In genomic region chr19:10096371-10096876, GRCm38 (mm10) we compare ENCODE assay signal across 22 mouse cellular contexts. TPM values are rescaled to one million over a fixed set of nuclear protein-coding genes. Genes with fewer than 3 reads are reported as not detected.
A peak's percentile ranks its signal among the peaks of the same experiment; 100 is the strongest.
DNase-seq lines count a peak whose midpoint lies in the region; ATAC-seq and TF ChIP-seq lines count a peak whose summit lies in the region.
"Had no signal": no experiment of that assay in that cellular context is flagged by ENCODE, and none has a peak within 500 bp of the region (broad histone marks: within the 10 kb centered on the region; RNA-seq: fewer than 3 reads in every experiment).

No protein-coding gene starts in this region.

- peak overlapping the region; percentile 74; the same call in 1 of the 2 replicates for H3K4me2 ChIP-seq in hindbrain, embryonic 15.5 days
- H3K4me2 ChIP-seq in hindbrain, embryonic 12.5 days (replicated peaks) = no peak overlapping the region
- peak overlapping the region; percentile 86 for H3K4me2 ChIP-seq in midbrain, embryonic 14.5 days (ENCODE audit: low read length)
- H3K4me2 ChIP-seq: liver, embryonic 13.5 days; lung, embryonic 15.5 days had no signal

- no peak overlapping the region for H3K9ac ChIP-seq in hindbrain, embryonic 15.5 days
- no peak overlapping the region; the same call in 1 of the 2 replicates for H3K9ac ChIP-seq in hindbrain, embryonic 12.5 days
- no peak overlapping the region; the same call in 1 of the 2 replicates for H3K9ac ChIP-seq in midbrain, embryonic 14.5 days (replicated peaks; ENCODE audit: low read length)
- H3K9ac ChIP-seq: liver, embryonic 13.5 days; lung, embryonic 15.5 days had no signal

- DNase-seq in adrenal gland, adult 2 months = peak; percentile 35
- no peak for DNase-seq in adrenal gland, postnatal 4 days (ENCODE audit: low spot score in 2 of 2)
- DNase-seq in G1E (ENCODE audit: low spot score) = no peak
- DNase-seq in midbrain, embryonic 14.5 days = no peak
- DNase-seq in layer of hippocampus, postnatal 25 days (ENCODE audit: extremely low spot score in 1 of 2, low spot score in 1 of 2) = no peak
- DNase-seq: adrenal gland, postnatal 14 days; cerebellum, adult 11 months; cerebellum, postnatal 25 days; embryo, embryonic 11 days; gastrocnemius, postnatal 25 days; kidney, adult 8-10 months; left cerebral cortex, postnatal 4 days; liver, embryonic 13.5 days; spleen, adult 18-20 months; thymus, postnatal 36 days had no signal

- WGBS in hindbrain, embryonic 15.5 days = 86% methylated on average over 2 of the region's 2 CpGs
- 95% methylated on average over 2 of the region's 2 CpGs for WGBS in hindbrain, embryonic 12.5 days
- 83% methylated on average over 2 of the region's 2 CpGs for WGBS in midbrain, embryonic 14.5 days

- no peaks in the 10 kb centered on the region for H3K27me3 ChIP-seq in hindbrain, embryonic 15.5 days
- H3K27me3 ChIP-seq in hindbrain, embryonic 12.5 days = no peaks in the 10 kb centered on the region
- no peaks in the 10 kb centered on the region for H3K27me3 ChIP-seq in G1E (ENCODE audit: insufficient read depth, low read length)
- no peaks in the 10 kb centered on the region for H3K27me3 ChIP-seq in midbrain, embryonic 14.5 days (ENCODE audit: control insufficient read depth, insufficient read depth, low read length)
- H3K27me3 ChIP-seq: liver, embryonic 13.5 days; lung, embryonic 15.5 days; Patski had no signal

- no peaks in the 10 kb centered on the region for H3K9me3 ChIP-seq in hindbrain, embryonic 15.5 days
- no peaks in the 10 kb centered on the region for H3K9me3 ChIP-seq in hindbrain, embryonic 12.5 days (replicated peaks)
- no peaks in the 10 kb centered on the region for H3K9me3 ChIP-seq in G1E (replicated peaks)
- H3K9me3 ChIP-seq in midbrain, embryonic 14.5 days (ENCODE audit: control insufficient read depth, low read length) = no peaks in the 10 kb centered on the region
- H3K9me3 ChIP-seq: heart, embryonic 10.5 days; liver, embryonic 13.5 days; lung, embryonic 15.5 days had no signal

- no peak for TF ChIP-seq CTCF in G1E (IDR thresholded peaks at IDR 0.05; ENCODE audit: low read depth, low read length)

- H3K4me3 ChIP-seq in hindbrain, embryonic 15.5 days = no peak overlapping the region
- no peak overlapping the region for H3K4me3 ChIP-seq in hindbrain, embryonic 12.5 days
- H3K4me3 ChIP-seq in G1E (ENCODE audit: low read depth, low read length) = peak overlapping the region; percentile 47; the same call in 1 of the 2 replicates
- no peak overlapping the region for H3K4me3 ChIP-seq in midbrain, embryonic 14.5 days (replicated peaks; ENCODE audit: low read depth, low read length)
- H3K4me3 ChIP-seq: heart, embryonic 10.5 days; liver, embryonic 13.5 days; lung, embryonic 15.5 days had no signal

- peaks cover 11% of the 10 kb centered on the region for H3K36me3 ChIP-seq in hindbrain, embryonic 15.5 days
- peaks cover 27% of the 10 kb centered on the region for H3K36me3 ChIP-seq in hindbrain, embryonic 12.5 days
- H3K36me3 ChIP-seq in G1E (replicated peaks) = peaks cover 88% of the 10 kb centered on the region
- H3K36me3 ChIP-seq in midbrain, embryonic 14.5 days (ENCODE audit: control insufficient read depth, insufficient read depth, low read length) = peaks cover 38% of the 10 kb centered on the region

- H3K4me1 ChIP-seq in hindbrain, embryonic 15.5 days (replicated peaks) = peaks cover 62% of the 10 kb centered on the region
- H3K4me1 ChIP-seq in hindbrain, embryonic 12.5 days = peaks cover 57% of the 10 kb centered on the region
- H3K4me1 ChIP-seq in G1E (ENCODE audit: insufficient read depth, low read depth, low read length) = peaks cover 83% of the 10 kb centered on the region
- H3K4me1 ChIP-seq in midbrain, embryonic 14.5 days (ENCODE audit: control insufficient read depth, insufficient read depth, low read length) = peaks cover 60% of the 10 kb centered on the region

- no peak for ATAC-seq in hindbrain, embryonic 15.5 days (ENCODE audit: low FRiP score, low read depth)
- ATAC-seq in hindbrain, embryonic 12.5 days (ENCODE audit: low FRiP score) = no peak
- ATAC-seq in G1E (ENCODE audit: extremely low read depth, insufficient number of reproducible peaks, low FRiP score, poor library complexity, severe bottlenecking) = no peak
- no peak for ATAC-seq in midbrain, embryonic 14.5 days (ENCODE audit: low FRiP score, low TSS enrichment)
- ATAC-seq in activated CD4-positive, CD25-positive, alpha-beta regulatory T cell, adult 4 months = no peak
- ATAC-seq: Patski had no signal

- H3K27ac ChIP-seq in hindbrain, embryonic 15.5 days (replicated peaks) = no peak overlapping the region
- H3K27ac ChIP-seq in hindbrain, embryonic 12.5 days = no peak overlapping the region
- H3K27ac ChIP-seq in midbrain, embryonic 14.5 days (replicated peaks; ENCODE audit: low read depth, low read length) = no peak overlapping the region
- H3K27ac ChIP-seq: heart, embryonic 10.5 days; liver, embryonic 13.5 days; lung, embryonic 15.5 days; macrophage had no signal

RNA-seq across cellular contexts. Expression of gene Fads2, which starts 5.1 kb away (rescaled TPM):
- 1,000 to 10,000 TPM; 1,573 to 1,677 TPM for total RNA-seq in adrenal gland, adult 2 months (2021)
- 836 and 1,349 TPM in 2 replicates for polyA plus RNA-seq in adrenal gland, adult 2 months (2012; rRNA removed)
- 100 to 1,000 TPM; 385 to 397 TPM for total RNA-seq in adrenal gland, postnatal 4 days (2021)
- polyA plus RNA-seq in hindbrain, embryonic 15.5 days (2015; fragmentation: Nextera tagmentation; extraction: Ambion mirVana) = 218 and 229 TPM in 2 replicates
- polyA plus RNA-seq in hindbrain, embryonic 12.5 days (2016; fragmentation: Nextera tagmentation; extraction: Ambion mirVana) = 173 and 177 TPM in 2 replicates
- total RNA-seq in G1E (2014; fragmentation: Nextera tagmentation) (223 and 226 TPM in 2 replicates), G1E (2017) (182 and 199 TPM in 2 replicates)
- polyA plus RNA-seq in G1E (2012) = 223 and 275 TPM in 2 replicates
- 67.3 and 114 TPM in 2 replicates for polyA plus RNA-seq in midbrain, embryonic 14.5 days (2014; fragmentation: Nextera tagmentation; extraction: Ambion mirVana)
- 100 to 1,000 TPM; 164 to 182 TPM for total RNA-seq in layer of hippocampus, postnatal 25 days (2021)
- polyA plus RNA-seq in activated CD4-positive, CD25-positive, alpha-beta regulatory T cell, adult 4 months (2017; shearing (Covaris generic)) = under 1 TPM; 0.19 to 0.29 TPM

RNA-seq across cellular contexts. Expression of gene Fads3, which starts 55.1 kb away (rescaled TPM):
- 10 to 100 TPM; 13.3 to 17.6 TPM for total RNA-seq in adrenal gland, adult 2 months (2021)
- 57.7 and 61.3 TPM in 2 replicates for polyA plus RNA-seq in adrenal gland, adult 2 months (2012; rRNA removed)
- 10 to 100 TPM; 12.2 to 19.3 TPM for total RNA-seq in adrenal gland, postnatal 4 days (2021)
- 31.4 and 32.8 TPM in 2 replicates for polyA plus RNA-seq in hindbrain, embryonic 15.5 days (2015; fragmentation: Nextera tagmentation; extraction: Ambion mirVana)
- 13.1 and 16.6 TPM in 2 replicates for polyA plus RNA-seq in hindbrain, embryonic 12.5 days (2016; fragmentation: Nextera tagmentation; extraction: Ambion mirVana)
- 32.8 and 41.8 TPM in 2 replicates for total RNA-seq in G1E (2014; fragmentation: Nextera tagmentation)
- 17.0 and 20.1 TPM in 2 replicates for total RNA-seq in G1E (2017)
- polyA plus RNA-seq in G1E (2012) = 46.6 and 48.8 TPM in 2 replicates
- 15.4 and 17.8 TPM in 2 replicates for polyA plus RNA-seq in midbrain, embryonic 14.5 days (2014; fragmentation: Nextera tagmentation; extraction: Ambion mirVana)
- total RNA-seq in layer of hippocampus, postnatal 25 days (2021) = 10 to 100 TPM; 26.3 to 27.9 TPM
- not detected for polyA plus RNA-seq in activated CD4-positive, CD25-positive, alpha-beta regulatory T cell, adult 4 months (2017; shearing (Covaris generic))

Comparison
In these comparisons a context has a peak if more than half of its experiments do, and no peak if none do; other contexts are left out.
1. RNA of gene Fads2, which starts 5.1 kb away (polyA plus RNA-seq): 836 to 1,349 TPM in adrenal gland, adult 2 months, 223 to 275 TPM in G1E, 218 to 229 TPM in hindbrain, embryonic 15.5 days, 173 to 177 TPM in hindbrain, embryonic 12.5 days and 67.3 to 114 TPM in midbrain, embryonic 14.5 days; 0.19 to 0.29 TPM in activated CD4-positive, CD25-positive, alpha-beta regulatory T cell, adult 4 months; every median in the first group is over 10 times any median in the second.
2. RNA of gene Fads3, which starts 55.1 kb away (polyA plus RNA-seq): 57.7 to 61.3 TPM in adrenal gland, adult 2 months, 46.6 to 48.8 TPM in G1E, 31.4 to 32.8 TPM in hindbrain, embryonic 15.5 days, 15.4 to 17.8 TPM in midbrain, embryonic 14.5 days and 13.1 to 16.6 TPM in hindbrain, embryonic 12.5 days; not detected in activated CD4-positive, CD25-positive, alpha-beta regulatory T cell, adult 4 months; every median in the first group is over 10 times any median in the second.